Mouse (Mus musculus): ENCODE data around the gene Shisa5.

Shisa5 gene

DNA sequence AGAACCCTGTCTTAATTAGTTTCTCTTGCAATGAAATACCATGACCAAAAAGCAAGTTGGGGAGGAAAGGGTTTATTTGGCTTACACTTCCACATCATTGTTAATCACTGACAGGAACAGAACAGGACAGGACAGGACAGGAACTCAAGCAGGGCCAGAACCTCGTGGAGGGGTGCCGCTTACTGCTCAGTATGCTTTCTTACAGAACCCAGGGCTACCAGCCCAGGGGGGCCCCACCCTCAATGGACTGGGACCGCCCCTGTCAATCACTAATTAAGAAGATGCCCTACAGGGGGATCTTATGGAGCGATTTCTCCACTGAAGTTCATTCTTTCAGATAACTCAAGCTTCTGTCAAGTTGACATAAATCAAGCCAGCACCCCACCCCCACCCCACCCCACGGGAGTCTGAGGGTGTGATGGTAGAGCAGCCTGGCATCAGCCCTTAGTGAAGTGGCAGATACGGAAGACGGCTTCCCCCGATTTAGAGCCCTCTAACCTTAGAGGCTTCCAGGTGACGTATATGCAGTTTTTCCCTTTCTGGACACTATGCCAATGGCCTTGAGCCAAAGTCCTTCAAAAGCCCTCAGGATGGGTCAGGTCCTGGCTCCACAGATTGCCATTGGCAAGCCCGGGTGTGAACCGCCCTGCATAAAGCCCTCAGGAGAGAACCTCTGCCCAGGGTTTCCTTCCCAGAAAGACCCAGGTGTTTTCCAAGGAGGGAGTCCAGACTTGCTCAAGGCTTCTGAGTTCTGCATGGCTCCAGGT is 55.6 kb downstream of the Shisa5 start:
- no peak for DNase-seq (ENCODE audit: low spot score)

- DNase-seq (ENCODE audit: low spot score): no peak
These were observed 56.3 kb downstream of the Shisa5 start for GRCm38 (mm10) chr9:109094553-109095136.

- DNase-seq (ENCODE audit: low spot score): no peak
These were observed 57.0 kb downstream of the Shisa5 start, which contains the start of gene Plxnb1 for GRCm38 (mm10) chr9:109095137-109095982. Gene Plxnb1 (plus strand): TSS chr9:109095389.

DNA sequence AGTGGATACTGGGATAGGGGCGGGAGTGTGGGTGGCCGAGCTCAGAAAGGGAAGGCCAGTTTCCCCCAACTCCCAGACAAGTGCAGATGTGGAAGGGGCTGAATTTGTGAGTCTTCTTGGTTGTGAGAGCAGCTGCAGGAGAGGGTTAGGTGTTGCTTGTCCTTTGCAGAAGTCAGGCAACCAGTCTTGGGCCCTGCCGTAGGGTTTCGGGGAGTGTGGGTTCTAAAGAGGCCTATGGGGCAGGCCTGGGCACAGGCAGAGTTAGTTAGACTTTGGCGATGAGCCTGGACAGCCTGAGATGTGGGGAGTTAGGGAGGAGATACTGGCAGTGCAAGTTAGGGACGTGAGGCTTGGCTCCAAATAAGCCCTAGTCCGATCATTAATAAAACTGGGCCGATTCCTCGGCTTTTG is 57.9 kb downstream of the Shisa5 start:
- DNase-seq (ENCODE audit: low spot score): no peak

GRCm38 (mm10) chr9:109096856-109097255 is 58.5 kb downstream of the Shisa5 start:
- no peak for DNase-seq (ENCODE audit: low spot score)

DNA sequence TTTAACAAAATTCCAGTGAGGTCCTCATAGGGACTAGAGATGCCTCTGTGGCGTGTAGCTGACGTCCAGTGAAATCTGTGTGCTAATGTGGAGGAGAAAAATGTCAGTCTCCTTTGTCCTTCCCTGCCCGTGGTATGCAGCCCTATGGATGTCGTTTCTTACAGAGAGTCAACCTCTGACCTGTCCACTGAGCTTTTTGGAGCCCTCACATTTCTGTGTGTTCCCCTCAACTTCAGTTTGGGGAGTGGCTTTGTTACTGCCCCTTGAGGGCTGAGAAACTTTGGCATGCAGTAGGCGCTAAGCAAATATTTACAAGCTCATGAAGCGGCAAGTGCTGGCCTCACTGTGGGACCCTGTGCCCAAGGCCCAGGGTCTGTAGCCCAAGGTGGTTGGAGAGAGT is 58.9 kb downstream of the Shisa5 start:
- no peak for DNase-seq (ENCODE audit: low spot score)

GRCm38 (mm10) chr9:109097831-109098230 is 59.5 kb downstream of the Shisa5 start:
- DNase-seq (ENCODE audit: low spot score): no peak

GRCm38 (mm10) chr9:109098366-109098765 is 60.0 kb downstream of the Shisa5 start:
- no peak for DNase-seq (ENCODE audit: low spot score)

DNA sequence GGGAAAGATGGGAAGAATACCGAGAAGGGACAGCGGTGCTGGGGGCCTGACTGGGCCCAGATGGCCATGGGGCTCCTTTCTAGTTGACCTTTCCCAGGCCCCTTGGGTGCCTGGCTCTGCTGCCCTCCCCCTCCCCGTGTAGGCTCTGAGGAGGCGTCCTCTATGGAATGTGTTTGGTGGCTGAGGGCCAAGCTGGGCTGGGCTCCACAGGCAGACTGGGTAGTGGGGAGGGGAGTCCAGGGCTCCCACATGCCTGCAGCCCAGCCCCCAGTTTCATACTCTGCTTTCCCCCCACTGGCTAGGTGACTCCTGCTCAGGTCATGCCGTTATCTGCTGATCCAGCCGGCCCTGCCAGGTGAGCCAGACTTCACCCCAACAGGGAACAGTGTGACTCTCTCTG is 60.6 kb downstream of the Shisa5 start:
- DNase-seq (ENCODE audit: low spot score): no peak

DNA sequence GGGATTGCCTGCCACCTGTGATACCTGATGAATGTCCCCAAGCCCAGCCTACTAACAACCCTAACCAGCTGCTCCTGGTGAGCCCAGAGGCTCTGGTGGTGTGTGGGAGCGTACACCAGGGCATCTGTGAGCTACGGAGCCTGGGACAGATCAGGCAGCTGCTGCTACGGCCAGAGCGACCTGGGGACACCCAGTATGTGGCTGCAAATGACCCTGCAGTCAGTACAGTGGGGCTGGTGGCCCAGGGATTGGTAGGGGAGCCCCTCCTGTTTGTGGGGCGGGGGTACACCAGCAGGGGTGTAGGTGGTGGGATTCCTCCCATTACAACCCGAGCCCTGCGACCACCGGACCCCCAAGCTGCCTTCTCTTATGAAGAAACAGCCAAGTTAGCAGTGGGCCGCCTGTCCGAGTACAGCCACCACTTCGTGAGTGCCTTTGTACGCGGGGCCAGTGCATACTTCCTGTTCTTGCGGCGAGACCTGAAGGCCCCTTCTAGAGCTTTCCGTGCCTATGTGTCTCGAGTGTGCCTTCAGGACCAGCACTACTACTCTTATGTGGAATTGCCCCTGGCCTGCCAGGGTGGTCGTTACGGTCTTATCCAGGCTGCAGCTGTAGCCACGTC is 62.1 kb downstream of the Shisa5 start:
- DNase-seq (ENCODE audit: low spot score): no peak

DNA sequence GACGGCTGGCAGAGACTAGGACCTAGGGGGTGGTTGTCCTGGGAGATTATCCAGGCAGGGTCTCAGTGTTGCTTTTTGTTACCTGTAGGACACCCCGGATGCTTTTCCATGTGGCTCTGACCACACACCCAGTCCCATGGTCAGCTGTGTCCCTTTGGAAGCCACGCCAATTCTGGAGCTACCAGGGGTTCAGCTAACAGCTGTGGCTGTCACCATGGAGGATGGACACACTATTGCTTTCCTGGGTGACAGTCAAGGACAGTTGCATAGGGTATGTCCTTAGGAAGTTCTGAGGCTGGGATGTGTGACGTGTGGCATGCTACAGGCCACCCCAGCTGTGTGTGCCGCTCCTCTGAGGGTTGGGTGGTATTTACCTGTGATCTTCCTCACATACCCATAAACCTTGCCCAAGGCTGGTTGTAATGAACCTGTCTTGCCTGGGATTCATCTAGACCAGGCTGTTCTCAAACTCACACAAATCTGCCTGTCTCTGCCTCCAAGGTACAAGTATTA is 63.6 kb downstream of the Shisa5 start:
- DNase-seq (ENCODE audit: low spot score): no peak

- no peak for DNase-seq (ENCODE audit: low spot score)
These were observed 64.2 kb downstream of the Shisa5 start for GRCm38 (mm10) chr9:109102541-109102940.

GRCm38 (mm10) chr9:109103250-109103649 is 64.9 kb downstream of the Shisa5 start:
- DNase-seq (ENCODE audit: low spot score): no peak

GRCm38 (mm10) chr9:109104083-109104482 is 65.7 kb downstream of the Shisa5 start:
- no peak for DNase-seq (ENCODE audit: low spot score)

DNA sequence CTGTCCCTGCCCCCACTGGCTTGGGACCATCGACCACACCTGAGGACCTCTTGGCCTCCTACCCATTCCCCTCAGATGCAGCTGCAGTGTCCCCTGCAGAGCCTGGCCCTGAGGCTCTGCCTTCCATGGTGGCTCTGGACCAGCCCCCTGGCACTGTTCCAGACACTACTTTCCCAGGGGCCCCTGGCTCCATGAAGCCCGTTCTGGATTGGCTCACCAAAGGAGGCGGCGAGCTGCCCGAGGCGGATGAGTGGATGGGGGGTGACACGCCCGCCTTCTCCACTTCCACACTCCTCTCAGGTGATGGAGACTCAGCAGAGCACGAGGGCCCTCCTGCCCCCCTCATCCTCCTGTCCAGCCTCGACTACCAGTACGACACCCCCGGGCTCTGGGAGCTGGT is 66.6 kb downstream of the Shisa5 start:
- no peak for DNase-seq (ENCODE audit: low spot score)

DNA sequence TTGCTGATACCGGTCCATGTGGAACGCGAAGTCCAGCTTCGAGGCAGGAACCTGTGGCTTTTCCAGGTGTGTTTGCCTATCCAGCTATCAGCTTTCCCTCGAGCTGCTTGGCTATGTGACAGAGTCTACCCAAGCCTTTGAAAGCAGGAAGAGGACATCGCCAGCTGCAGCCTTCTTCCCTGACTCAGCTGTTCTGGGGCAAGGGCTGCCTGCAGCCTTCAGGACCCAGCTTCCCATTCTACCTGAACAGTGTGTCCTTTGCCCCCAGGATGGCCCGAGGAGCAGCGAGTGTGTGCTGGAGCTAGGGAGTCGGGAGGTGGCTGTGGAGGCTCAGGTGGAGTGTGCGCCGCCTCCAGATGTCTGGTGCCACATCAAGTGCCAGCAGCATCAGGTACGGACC is 67.3 kb downstream of the Shisa5 start:
- no peak for DNase-seq (ENCODE audit: low spot score)

GRCm38 (mm10) chr9:109107341-109107740 is 69.0 kb downstream of the Shisa5 start:
- DNase-seq (ENCODE audit: low spot score): no peak
